Mouse (Mus musculus): Measurements from ENCODE around the gene Ppef1. TPM values are rescaled to one million over a fixed set of nuclear protein-coding genes. Genes with fewer than 3 reads are reported as not detected.

The Ppef1 gene
- not detected in 2 replicates for polyA plus RNA-seq (2012; rRNA removed)

DNA sequence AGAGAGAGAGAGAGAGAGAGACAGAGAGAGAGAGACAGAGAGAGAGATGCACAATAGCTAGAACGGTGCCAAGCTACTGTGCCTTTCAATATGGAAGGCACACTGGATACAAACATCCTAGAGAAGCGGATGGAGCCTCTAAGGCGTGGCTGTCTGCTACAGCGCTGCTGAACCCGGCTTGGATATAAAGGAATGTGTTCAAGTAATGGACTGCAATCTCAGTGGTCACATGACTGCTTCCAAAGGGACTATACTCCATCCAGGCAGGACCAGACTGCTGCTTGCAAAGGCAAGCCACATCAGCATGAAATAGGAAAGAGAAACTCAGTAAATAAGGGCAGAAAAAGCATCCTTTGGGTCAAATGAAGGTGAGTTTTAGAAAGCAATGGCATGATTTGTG lies at the start of gene Ppef1:
Gene Ppef1 (minus strand): TSS at position 116 of the 400 bp plus-strand sequence.

DNA sequence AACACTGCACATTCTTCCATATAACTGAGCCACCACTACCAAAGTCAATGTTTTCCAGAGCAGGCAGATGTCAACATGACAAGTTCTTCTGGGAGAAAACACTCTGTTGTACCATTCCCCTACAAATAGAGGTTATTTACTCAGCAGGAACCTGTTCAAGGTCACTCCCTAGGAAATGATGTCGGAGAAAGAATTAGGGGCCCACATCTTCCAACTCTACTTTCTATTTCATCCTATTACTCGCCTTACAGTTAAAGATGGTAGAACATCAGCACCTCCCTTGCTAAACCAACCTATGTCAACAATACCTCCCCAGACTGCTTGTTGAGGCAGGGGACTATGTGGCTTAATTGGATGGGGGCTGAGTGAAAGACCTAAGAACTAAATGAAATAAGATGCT lies 32.1 kb upstream of the Ppef1 start, which contains the start of gene Rs1:
Gene Rs1 (plus strand): TSS at position 301 of the 400 bp plus-strand sequence.

Other genes starting within 250 kb of the Ppef1 start
- 19.0 and 19.2 TPM in 2 replicates for gene Phka2, start 233.6 kb downstream of the Ppef1 start, polyA plus RNA-seq (2012; rRNA removed)
- 0.22 TPM in 1 of 2 replicates, not detected in the other for gene Rs1, start 32.2 kb upstream of the Ppef1 start, polyA plus RNA-seq (2012; rRNA removed)
- gene Gja6, start 171.3 kb upstream of the Ppef1 start, polyA plus RNA-seq (2012; rRNA removed) = 0.09 TPM in 1 of 2 replicates, not detected in the other